Comparison of ENCODE assay signal across 8 mouse cellular contexts in the genomic region with DNA sequence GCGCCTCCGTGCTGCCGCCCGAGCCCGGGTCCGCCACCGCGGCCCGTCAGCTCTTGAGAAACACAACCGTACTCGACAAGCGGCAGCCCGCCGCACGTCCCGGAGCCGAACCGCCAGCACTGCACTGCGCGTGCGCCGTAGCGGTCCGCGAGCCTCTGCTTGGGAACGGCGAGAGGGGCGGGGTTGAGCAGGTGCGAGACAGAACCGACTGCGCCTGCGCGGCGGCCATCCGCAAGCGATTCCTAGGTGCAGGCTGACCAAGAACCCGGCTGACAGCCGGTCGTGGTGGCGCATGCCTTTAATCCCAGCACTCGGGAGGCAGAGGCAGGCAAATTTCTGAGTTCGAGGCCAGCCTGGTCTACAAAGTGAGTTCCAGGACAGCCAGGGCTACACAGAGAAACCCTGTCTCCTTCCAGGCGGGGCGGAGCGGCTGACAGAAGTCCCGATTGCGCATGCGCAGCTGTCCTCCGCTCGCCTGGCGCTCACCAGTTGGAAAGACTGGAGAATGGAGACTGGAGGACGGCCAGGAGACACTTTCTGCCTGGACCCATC. TPM values are rescaled to one million over a fixed set of nuclear protein-coding genes. Genes with fewer than 3 reads are reported as not detected.
DNase-seq lines count a peak whose midpoint lies in the region; ATAC-seq lines count a peak whose summit lies in the region.

A gene (minus strand): TSS at position 126 of the 552 bp plus-strand sequence.

- H3K9me3 ChIP-seq in hindbrain, embryonic 11.5 days (ENCODE audit: control insufficient read depth, low read length) = no peaks in the 10 kb centered on the region

- no peaks in the 10 kb centered on the region for H3K36me3 ChIP-seq in hindbrain, embryonic 11.5 days (ENCODE audit: control insufficient read depth, insufficient read depth, low read length)

- peak within 1 kb of the TSS; percentile 94 for H3K9ac ChIP-seq in hindbrain, embryonic 11.5 days (ENCODE audit: low read depth, low read length)

- peak; percentile 95 for DNase-seq in Muller cell, postnatal 12 days (ENCODE audit: inconsistent ontology term)
- peak; percentile 97 for DNase-seq in cerebellum, adult 9-11 months
- peak; percentile 83 to 94 for DNase-seq in frontal cortex, adult 2 months (ENCODE audit: extremely low spot score in 1 of 2, low spot score in 1 of 2)
- DNase-seq in hindbrain, embryonic 11.5 days (ENCODE audit: low spot score) = peak; percentile 98
- peak; percentile 94 to 97 for DNase-seq in layer of hippocampus, postnatal 10 days (ENCODE audit: low spot score in 2 of 2)
- DNase-seq in lung, postnatal 10 days = peak; percentile 96
- peak; percentile 95 for DNase-seq in ovary, postnatal 36 days (ENCODE audit: low spot score)
- DNase-seq in thymus, postnatal 25 days = peak; percentile 95

- peak; percentile 93 for ATAC-seq in hindbrain, embryonic 11.5 days (ENCODE audit: low FRiP score)

- H3K4me3 ChIP-seq in hindbrain, embryonic 11.5 days (ENCODE audit: low read depth, low read length) = peak within 1 kb of the TSS; percentile 88

- WGBS in hindbrain, embryonic 11.5 days = under 1% methylated on average over 50 of the region's 52 CpGs

- H3K27me3 ChIP-seq in hindbrain, embryonic 11.5 days (ENCODE audit: control insufficient read depth, insufficient read depth, low read length) = no peaks in the 10 kb centered on the region

- no peaks in the 10 kb centered on the region; the same call in 1 of the 2 replicates for H3K4me1 ChIP-seq in hindbrain, embryonic 11.5 days (replicated peaks; ENCODE audit: control insufficient read depth, insufficient read depth, low read length)

- peak within 1 kb of the TSS; percentile 96 for H3K4me2 ChIP-seq in hindbrain, embryonic 11.5 days (replicated peaks; ENCODE audit: low read depth, low read length)

- H3K27ac ChIP-seq in hindbrain, embryonic 11.5 days (ENCODE audit: low read depth, low read length) = peak within 1 kb of the TSS; percentile 94

RNA-seq across cellular contexts. Expression of the gene that starts here (rescaled TPM):
- polyA plus RNA-seq in frontal cortex, adult 2 months (2012; rRNA removed) = 48.9 and 71.2 TPM in 2 replicates
- polyA plus RNA-seq in hindbrain, embryonic 11.5 days (2014; fragmentation: Nextera tagmentation; extraction: Ambion mirVana) = 61.4 and 62.4 TPM in 2 replicates
- 10 to 100 TPM; 51.6 to 59.3 TPM for total RNA-seq in layer of hippocampus, postnatal 10 days (2021)

Comparison
In these comparisons a context has a peak if more than half of its experiments do, and no peak if none do; other contexts are left out.
1. Peak in every context shown above with its lines: DNase-seq, ATAC-seq, H3K4me3 ChIP-seq and H3K27ac ChIP-seq.